Mouse (Mus musculus) hindbrain, embryonic 15.5 days (tissue): Measurements from ENCODE around the gene Stat2. TPM values are rescaled to one million over a fixed set of nuclear protein-coding genes. Genes with fewer than 3 reads are reported as not detected.
"Not testable (repeated sequence)": the region's sequence is repeated elsewhere in the genome, so short reads cannot be mapped to it uniquely, and the experiment has no call there.

Experiments
- ATAC-seq: fragments of 200-750 bp; cut with Nextera tagmentation; 2 replicates; pipeline ENCODE4 v1.8.0; 2017; ENCODE audit warnings: low read depth, moderate number of reproducible peaks, moderate TSS enrichment; ENCODE audit not compliant: low FRiP score
- H3K27ac ChIP-seq: fragments of 300-500 bp; sonication (generic); replicated peaks from 2 replicates; pipeline ENCODE4 v1.5.1; 2015; ENCODE audit warnings: mild to moderate bottlenecking, inconsistent platforms
- H3K27me3 ChIP-seq: fragments of 300-500 bp; sonication (generic); 2 replicates; pipeline ENCODE4 v1.6.1; 2015; ENCODE audit warnings: control low read depth, inconsistent platforms
- H3K36me3 ChIP-seq: fragments of 300-500 bp; sonication (generic); 2 replicates; pipeline ENCODE4 v1.6.1; 2015; ENCODE audit warnings: control low read depth, inconsistent platforms
- H3K4me1 ChIP-seq: fragments of 300-500 bp; sonication (generic); replicated peaks from 2 replicates; pipeline ENCODE4 v1.6.1; 2015; ENCODE audit warnings: control low read depth, inconsistent platforms
- H3K4me2 ChIP-seq: fragments of 300-500 bp; sonication (generic); 2 replicates; pipeline ENCODE4 v1.6.1; 2015; ENCODE audit warnings: moderate library complexity, mild to moderate bottlenecking, inconsistent platforms
- H3K4me3 ChIP-seq: fragments of 300-500 bp; sonication (generic); 2 replicates; pipeline ENCODE4 v1.5.1; 2015; ENCODE audit warnings: mild to moderate bottlenecking, inconsistent platforms
- H3K9ac ChIP-seq: fragments of 300-500 bp; sonication (generic); 2 replicates; pipeline ENCODE4 v1.6.1; 2015; ENCODE audit warnings: inconsistent platforms
- H3K9me3 ChIP-seq: fragments of 300-500 bp; sonication (generic); 2 replicates; pipeline ENCODE4 v1.6.1; 2016; ENCODE audit warnings: control low read depth, inconsistent platforms
- WGBS: fragments of 180-500 bp; shearing (Covaris S2); methylation state at CpG from one replicate; pipeline ENCODE4 v1.1.7; 2015; 5-methylcytosine and 5-hydroxymethylcytosine counted together
- polyA plus RNA-seq: library from polyadenylated mRNA; unstranded; fragments of >200 nt; fragmentation: Nextera tagmentation; extraction: Ambion mirVana; gene quantifications from 2 replicates; pipeline ENCODE4 v1.2.1, GENCODE M21; 2015

Gene Stat2
- polyA plus RNA-seq, 1 experiment from 2014 or later = 21.7 TPM

DNA sequence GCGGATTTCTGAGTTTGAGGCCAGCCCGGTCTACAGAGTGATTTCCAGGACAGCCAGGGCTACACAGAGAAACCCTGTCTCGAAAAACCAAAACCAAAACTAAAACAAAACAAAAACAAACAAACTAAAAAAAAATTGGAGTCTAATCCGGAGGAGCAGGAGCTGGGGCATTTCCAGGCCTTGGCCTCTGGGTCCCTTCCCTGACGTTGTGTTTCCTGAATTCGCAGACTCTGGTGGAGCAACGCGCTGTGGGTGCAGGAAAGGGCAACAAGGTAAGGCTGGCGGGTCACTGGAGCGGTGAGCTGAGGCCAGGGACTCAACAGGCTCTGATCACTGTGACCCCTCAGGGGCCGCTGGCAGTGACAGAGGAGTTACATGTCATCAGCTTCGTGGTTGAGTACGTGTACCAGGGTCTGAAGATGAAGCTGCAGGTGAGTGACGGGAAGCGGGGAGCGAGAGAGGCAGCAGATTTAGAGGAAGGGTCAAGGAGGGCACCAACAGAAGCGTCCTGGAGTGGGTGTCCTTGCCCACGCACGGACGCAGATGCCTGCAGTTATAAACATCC is 12.6 kb downstream of the Stat2 start:
- Histone ChIP-seq H3K27ac (no peak overlapping the region), H3K4me2 (no peak overlapping the region), H3K4me1 (no peaks in the 10 kb centered on the region), H3K36me3 (peaks cover 48% of the 10 kb centered on the region), H3K9me3 (no peaks in the 10 kb centered on the region), H3K4me3 (no peak overlapping the region), H3K9ac (no peak overlapping the region), H3K27me3 (no peaks in the 10 kb centered on the region)
- no peak for ATAC-seq
- WGBS = 88% methylated on average over 20 of the region's 20 CpGs

DNA sequence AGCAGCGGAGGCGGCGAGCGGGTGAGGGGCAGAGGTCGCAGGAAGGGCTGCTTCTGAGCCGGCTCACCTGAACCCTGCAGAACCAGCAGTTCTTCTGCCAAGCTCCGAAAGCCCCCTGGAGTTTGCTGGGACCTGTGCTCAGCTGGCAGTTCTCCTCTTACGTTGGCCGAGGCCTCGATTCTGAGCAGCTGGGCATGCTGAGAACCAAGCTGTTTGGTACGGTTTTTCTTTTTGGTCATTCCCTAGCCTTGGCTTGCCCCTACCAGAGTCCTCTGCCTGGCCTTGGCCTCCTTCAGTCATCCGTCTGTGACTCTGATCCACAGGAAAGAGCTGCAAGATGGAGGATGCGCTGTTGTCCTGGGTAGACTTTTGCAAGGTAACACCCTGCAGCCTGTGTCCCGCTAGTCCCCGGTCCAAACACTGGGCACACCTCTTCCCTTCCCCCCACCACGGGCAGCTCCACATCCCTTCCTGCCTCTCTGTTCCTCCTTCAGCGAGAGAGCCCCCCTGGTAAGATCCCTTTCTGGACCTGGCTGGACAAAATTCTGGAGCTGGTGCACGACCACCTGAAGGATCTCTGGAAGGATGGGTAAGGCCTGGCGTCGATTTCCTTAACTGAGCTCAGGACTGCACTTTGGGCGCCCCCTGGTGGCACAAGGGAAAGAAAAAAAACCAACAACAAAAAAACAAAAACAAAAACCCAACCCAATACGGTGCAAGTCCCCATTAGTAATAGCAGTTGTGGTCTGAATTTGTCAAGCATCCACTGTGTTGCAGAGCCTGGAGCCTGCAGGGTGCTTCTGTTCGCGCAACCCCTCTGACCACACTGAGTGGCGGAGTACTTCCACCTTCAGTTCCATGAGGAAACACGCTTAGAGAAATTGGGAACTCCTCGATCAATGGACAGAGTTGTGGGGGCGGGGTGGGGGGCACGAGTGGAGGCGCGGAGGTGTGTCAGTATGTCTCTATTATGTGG is 13.5 kb downstream of the Stat2 start:
- peak; percentile 47; the same call in 1 of the 2 replicates for ATAC-seq
- Histone ChIP-seq H3K4me2 (no peak overlapping the region), H3K27ac (0 out of 2 replicates have a peak overlapping the region, but pooled peaks have one; percentile 42), H3K36me3 (peaks cover 44% of the 10 kb centered on the region), H3K9me3 (no peaks in the 10 kb centered on the region), H3K4me1 (no peaks in the 10 kb centered on the region), H3K4me3 (no peak overlapping the region), H3K27me3 (no peaks in the 10 kb centered on the region), H3K9ac (no peak overlapping the region)
- WGBS = 63% methylated on average over 31 of the region's 31 CpGs

DNA sequence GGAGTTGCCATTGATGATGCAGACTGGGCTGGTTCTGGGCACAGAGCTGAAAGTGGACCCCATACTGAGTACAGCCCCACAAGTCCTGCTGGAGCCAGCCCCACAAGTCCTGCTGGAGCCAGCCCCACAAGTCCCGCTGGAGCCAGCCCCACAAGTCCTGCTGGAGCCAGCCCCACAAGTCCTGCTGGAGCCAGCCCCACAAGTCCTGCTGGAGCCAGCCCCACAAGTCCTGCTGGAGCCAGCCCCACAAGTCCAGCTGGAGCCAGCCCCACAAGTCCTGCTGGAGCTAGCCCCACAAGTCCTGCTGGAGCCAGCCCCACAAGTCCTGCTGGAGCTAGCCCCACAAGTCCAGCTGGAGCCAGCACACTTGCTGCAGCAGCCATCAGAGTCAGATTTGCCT is 20.2 kb downstream of the Stat2 start:
- not testable (repeated sequence) for H3K27me3 ChIP-seq, H3K4me3 ChIP-seq, H3K9me3 ChIP-seq, H3K4me1 ChIP-seq, H3K4me2 ChIP-seq, H3K9ac ChIP-seq, H3K27ac ChIP-seq, ATAC-seq
- 86% methylated on average over 1 of the region's 1 CpGs for WGBS
- peaks cover 30% of the 10 kb centered on the region for H3K36me3 ChIP-seq

DNA sequence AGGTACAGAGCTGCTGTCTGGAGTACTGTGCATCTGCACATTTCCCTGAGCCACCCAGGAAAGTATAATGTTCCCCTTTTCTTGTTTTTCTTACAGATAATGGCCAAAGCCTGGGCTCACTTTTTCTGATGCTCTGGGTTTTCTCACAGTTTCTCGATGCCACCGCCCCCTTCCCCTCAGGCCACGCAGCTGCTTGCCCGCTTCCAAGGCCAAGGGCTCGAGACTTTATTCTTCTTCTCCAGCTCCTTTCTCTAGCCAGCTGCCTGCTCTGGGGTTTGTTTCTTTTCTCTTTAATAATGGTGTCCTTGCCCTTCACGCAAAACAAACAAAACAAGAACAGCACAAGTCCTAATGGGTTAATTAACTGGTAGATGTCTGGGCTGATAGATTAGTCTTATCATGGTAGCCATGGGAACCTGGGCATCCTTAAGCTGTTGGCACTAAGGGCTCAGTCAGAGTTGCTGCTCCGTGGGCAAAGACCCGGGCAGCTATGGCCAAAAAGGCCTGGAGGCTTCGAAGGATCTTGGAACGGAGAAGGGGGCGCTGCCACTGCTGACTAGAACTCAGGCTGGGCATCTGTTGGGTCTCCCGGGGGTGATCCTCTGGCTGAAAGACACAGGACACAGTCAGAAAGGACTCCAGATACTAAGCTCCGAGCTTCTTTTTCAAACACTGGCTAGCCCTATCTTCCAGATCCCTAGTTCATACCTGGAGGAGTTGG is 26.2 kb downstream of the Stat2 start:
- H3K27ac ChIP-seq = peak overlapping the region; percentile 13; the same call in 1 of the 2 replicates

DNA sequence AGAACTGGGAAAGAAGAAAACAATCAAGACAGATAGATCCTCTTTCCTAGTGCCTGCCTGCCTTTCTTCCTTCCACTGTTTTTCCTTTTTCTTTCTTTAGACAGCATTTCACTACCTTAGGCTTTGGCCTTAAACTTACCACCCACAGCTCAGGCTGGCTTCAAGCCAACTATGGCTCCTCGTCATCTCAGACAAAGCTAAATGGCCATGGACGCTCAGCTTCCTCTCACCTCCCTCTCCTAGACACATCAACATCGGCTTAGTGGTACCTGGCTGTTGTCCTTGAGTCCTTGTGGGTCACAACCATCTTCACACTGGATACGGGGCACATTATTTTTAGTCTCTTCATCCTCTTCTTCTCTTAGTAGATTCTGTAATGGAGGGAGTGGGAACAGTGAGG is 26.9 kb downstream of the Stat2 start:
- Histone ChIP-seq H3K4me2 (no peak overlapping the region), H3K27me3 (no peaks in the 10 kb centered on the region), H3K36me3 (peaks cover 7% of the 10 kb centered on the region; the same call in 1 of the 2 replicates), H3K27ac (no peak overlapping the region), H3K4me3 (no peak overlapping the region), H3K4me1 (peaks cover 6% of the 10 kb centered on the region), H3K9me3 (no peaks in the 10 kb centered on the region), H3K9ac (no peak overlapping the region)
- WGBS = 64% methylated on average over 4 of the region's 4 CpGs
- no peak for ATAC-seq

More for the DNA sequence above, 26.2 kb downstream of the Stat2 start:
- no peaks in the 10 kb centered on the region for H3K27me3 ChIP-seq
- WGBS = 57% methylated on average over 13 of the region's 13 CpGs
- H3K4me3 ChIP-seq = no peak overlapping the region
- ATAC-seq = no peak
- no peak overlapping the region for H3K4me2 ChIP-seq
- H3K9ac ChIP-seq = no peak overlapping the region
- H3K4me1 ChIP-seq = 0 out of 2 replicates have a peak, but pooled peaks cover 4% of the 10 kb centered on the region
- H3K36me3 ChIP-seq = peaks cover 11% of the 10 kb centered on the region
- H3K9me3 ChIP-seq = no peaks in the 10 kb centered on the region

DNA sequence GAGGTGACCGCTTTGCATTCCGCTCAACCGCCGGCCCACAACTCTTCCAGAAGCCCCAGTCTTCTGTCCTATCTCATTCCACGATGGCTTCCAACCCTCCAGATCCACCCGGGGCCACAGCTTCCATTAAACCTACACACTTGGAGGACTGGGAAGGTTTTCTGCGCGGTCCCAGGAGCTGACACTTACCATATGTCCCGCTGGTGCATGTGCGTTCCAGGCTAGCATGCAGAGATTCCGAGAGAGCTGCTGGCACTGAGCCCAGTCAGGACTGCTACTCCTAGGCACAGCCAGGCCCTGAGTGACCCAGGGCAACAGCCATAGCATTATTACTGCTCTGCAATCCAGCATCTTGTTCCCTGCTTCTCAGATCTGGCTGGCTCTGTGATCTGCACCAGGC is 27.3 kb downstream of the Stat2 start:
- 0 out of 2 replicates have a peak, but pooled peaks have one; percentile 28 for ATAC-seq
- Histone ChIP-seq H3K36me3 (peaks cover 3% of the 10 kb centered on the region; the same call in 1 of the 2 replicates), H3K4me2 (no peak overlapping the region)

DNA sequence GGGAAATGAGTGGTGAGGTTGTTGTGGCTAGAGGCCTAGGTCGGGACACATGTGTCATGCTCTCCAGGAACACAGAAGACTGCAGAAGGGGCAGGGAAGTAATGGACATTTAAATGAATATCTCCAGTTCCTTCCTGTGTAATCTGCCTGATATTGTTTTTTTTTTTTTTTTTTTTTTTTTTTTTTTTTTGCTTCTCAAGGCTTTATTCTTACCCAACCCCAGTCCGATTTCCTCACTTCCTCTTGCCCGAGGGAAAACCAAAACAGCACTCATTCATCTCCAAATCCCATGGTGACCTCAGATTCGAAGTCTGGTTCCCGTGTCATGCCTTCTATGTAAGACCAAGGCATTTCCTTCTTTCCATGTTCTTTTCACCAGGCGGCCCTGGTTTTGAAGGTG is 27.9 kb downstream of the Stat2 start:
- H3K36me3 ChIP-seq = no peaks in the 10 kb centered on the region
- WGBS = 78% methylated on average over 6 of the region's 6 CpGs
- no peak overlapping the region for H3K9ac ChIP-seq

More for the DNA sequence above, 27.3 kb downstream of the Stat2 start:
- no peak overlapping the region for H3K9ac ChIP-seq
- H3K4me1 ChIP-seq = peaks cover 10% of the 10 kb centered on the region
- H3K9me3 ChIP-seq = no peaks in the 10 kb centered on the region
- WGBS = 67% methylated on average over 11 of the region's 11 CpGs
- no peak overlapping the region for H3K4me3 ChIP-seq
- H3K27me3 ChIP-seq = no peaks in the 10 kb centered on the region
- no peak overlapping the region for H3K27ac ChIP-seq

DNA sequence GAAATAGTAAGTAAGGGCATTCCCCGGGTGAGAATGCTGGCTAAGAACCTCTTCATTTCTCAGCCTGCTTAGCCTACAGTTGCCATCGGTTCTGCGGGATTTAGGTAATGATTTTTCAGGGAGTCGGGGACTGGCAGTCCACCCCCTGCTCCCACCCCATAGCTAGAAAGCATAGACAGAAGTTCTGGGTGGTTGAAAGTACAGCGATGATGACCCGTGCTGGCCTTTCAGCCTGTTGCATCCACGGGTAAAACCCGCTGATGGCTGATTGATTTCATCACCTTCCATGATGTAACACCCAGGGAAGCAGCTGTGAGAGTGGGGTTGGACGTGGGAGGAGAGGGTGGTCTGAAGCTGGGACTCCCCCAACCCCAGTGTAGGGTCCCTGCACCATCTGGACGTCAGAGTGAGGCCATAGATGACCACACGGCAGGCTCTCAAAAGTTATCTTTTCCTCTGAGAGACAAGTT is 28.4 kb downstream of the Stat2 start, which contains the start of gene Il23a:
Il23a (minus strand) TSS at position 51 of the 470 bp plus-strand sequence.
- 84% methylated on average over 11 of the region's 11 CpGs for WGBS
- no peaks in the 10 kb centered on the region for H3K36me3 ChIP-seq
- H3K9me3 ChIP-seq = no peaks in the 10 kb centered on the region
- no peak within 1 kb of the TSS for H3K9ac ChIP-seq
- H3K4me2 ChIP-seq = no peak within 1 kb of the TSS
- no peak within 1 kb of the TSS for H3K27ac ChIP-seq
- no peak within 1 kb of the TSS for H3K4me3 ChIP-seq
- ATAC-seq = no peak
- no peaks in the 10 kb centered on the region for H3K27me3 ChIP-seq
- peaks cover 13% of the 10 kb centered on the region for H3K4me1 ChIP-seq

More for the DNA sequence above, 27.9 kb downstream of the Stat2 start:
- Histone ChIP-seq H3K4me2 (no peak overlapping the region), H3K4me3 (no peak overlapping the region), H3K27me3 (no peaks in the 10 kb centered on the region), H3K4me1 (peaks cover 12% of the 10 kb centered on the region), H3K9me3 (no peaks in the 10 kb centered on the region), H3K27ac (no peak overlapping the region)
- no peak for ATAC-seq

DNA sequence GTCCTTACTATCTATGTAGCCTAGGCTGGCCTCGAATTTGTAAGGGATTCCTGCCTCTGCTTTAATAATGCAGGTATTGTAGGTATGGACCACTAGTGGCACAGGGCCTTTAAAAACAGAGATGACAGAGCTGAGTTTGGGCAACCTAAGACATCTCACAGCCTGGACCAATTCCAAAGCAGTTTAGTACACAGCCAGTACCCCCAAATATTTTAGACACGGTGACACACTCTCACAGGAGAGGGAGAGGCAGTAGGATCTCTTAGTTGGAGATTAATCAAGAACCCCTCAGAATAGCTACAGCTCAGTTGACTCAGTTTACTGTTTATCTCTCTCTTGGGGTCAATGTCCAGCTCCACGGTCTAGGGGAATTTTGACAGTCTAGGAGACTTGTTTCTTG is 32.0 kb downstream of the Stat2 start:
- Histone ChIP-seq H3K27me3 (no peaks in the 10 kb centered on the region), H3K9ac (peak overlapping the region; percentile 94), H3K27ac (peak overlapping the region; percentile 98), H3K4me2 (peak overlapping the region; percentile 75), H3K9me3 (no peaks in the 10 kb centered on the region), H3K4me3 (peak overlapping the region; percentile 63), H3K36me3 (no peaks in the 10 kb centered on the region), H3K4me1 (peaks cover 18% of the 10 kb centered on the region)
- 46% methylated on average over 3 of the region's 3 CpGs for WGBS
- no peak for ATAC-seq

DNA sequence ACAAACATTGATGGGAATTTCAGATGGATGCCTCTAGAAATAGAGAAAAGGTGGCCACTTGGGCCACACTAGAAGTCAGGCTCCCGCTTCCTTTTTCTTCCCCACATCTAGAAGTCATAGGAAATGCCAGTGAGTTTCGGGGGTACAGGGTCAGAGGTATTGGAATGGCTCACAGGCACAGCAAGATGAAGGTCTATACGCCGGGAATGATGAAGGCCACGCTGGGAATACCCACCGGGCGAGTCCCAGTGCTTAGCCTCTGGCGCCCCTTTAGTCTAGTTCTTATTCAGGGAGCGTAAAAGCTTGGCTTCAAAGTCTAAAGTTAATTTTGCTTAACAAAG is 32.4 kb downstream of the Stat2 start:
- no peaks in the 10 kb centered on the region for H3K9me3 ChIP-seq
- H3K4me1 ChIP-seq = peaks cover 18% of the 10 kb centered on the region
- peak; percentile 59 for ATAC-seq
- peak overlapping the region; percentile 75 for H3K4me2 ChIP-seq
- H3K27me3 ChIP-seq = no peaks in the 10 kb centered on the region
- peak overlapping the region; percentile 98 for H3K27ac ChIP-seq
- WGBS = 1% methylated on average over 9 of the region's 9 CpGs
- no peaks in the 10 kb centered on the region for H3K36me3 ChIP-seq
- H3K4me3 ChIP-seq = peak overlapping the region; percentile 63
- peak overlapping the region; percentile 94 for H3K9ac ChIP-seq

DNA sequence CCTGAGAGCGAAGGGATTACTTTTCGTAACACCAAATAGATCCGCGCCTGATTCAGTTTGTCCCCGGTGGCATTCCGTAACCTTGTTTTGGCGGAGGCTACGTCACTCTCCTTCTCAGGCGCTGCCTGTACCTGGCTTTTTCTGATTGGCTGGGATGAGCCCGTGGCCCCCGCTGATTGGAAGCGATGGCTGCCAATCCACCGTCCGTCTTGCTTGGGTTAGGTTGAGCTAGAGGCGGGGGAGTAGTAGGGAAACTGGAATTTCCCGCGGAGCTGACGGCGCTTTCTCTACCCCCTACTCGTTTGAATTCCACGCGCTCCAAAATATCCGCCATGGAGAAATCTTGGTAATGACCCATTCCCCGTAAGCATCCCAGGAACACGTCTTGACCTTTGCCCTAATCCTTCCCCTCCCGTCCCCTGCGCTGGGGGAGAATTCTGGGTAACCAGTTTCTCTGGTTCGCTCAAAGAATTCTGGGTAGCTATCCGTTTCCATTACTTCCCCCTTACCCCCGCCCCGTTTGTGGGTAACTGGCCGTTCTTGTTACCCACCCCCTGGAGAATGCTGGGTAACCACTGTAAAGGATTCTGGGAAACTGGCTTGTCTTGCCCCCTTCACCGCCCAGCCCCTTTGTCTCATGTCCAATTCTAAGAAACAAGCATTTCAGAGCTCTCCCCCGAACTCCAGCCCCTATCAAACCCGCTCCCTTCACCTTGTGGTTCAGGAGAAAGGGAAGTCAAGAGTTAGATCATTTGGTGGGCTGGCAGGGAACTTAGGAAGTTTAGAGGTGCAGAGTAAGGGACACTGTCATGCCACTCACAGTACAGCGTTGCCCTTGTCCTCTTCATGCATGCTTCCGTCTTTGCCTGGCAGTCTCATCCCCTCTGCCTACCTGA is 33.0 kb downstream of the Stat2 start, which contains the start of gene Pan2:
Pan2 (plus strand) TSS at position 210 of the 896 bp plus-strand sequence.
- H3K9ac ChIP-seq = peak within 1 kb of the TSS; percentile 94
- H3K4me3 ChIP-seq = peak within 1 kb of the TSS; percentile 63
- WGBS = 1% methylated on average over 37 of the region's 37 CpGs
- H3K36me3 ChIP-seq = no peaks in the 10 kb centered on the region
- peak within 1 kb of the TSS; percentile 98 for H3K27ac ChIP-seq
- H3K27me3 ChIP-seq = no peaks in the 10 kb centered on the region
- peak; percentile 99 for ATAC-seq
- no peaks in the 10 kb centered on the region for H3K9me3 ChIP-seq
- H3K4me2 ChIP-seq = peak within 1 kb of the TSS; percentile 75
- peaks cover 18% of the 10 kb centered on the region for H3K4me1 ChIP-seq
